Mouse (Mus musculus) left cerebral cortex, adult 8-10 months (tissue): Measurements from ENCODE around the gene Mapk1. TPM values are rescaled to one million over a fixed set of nuclear protein-coding genes. Genes with fewer than 3 reads are reported as not detected.
"Not testable (repeated sequence)": the region's sequence is repeated elsewhere in the genome, so short reads cannot be mapped to it uniquely, and the experiment has no call there.

Experiments used
- DNase-seq, 2 experiments: peaks; one replicate each; pipeline ENCODE4 v3.0.0; 2022; ENCODE audit warnings: low spot score in 2 of 2
- total RNA-seq, 4 experiments: library from RNA; stranded (reverse); gene quantifications; 2 replicates each; pipeline ENCODE4 v1.2.4; 2022

Gene Mapk1
- 100 to 1,000 TPM; 414 to 472 (median 438) TPM for total RNA-seq

GRCm38 (mm10) chr16:16983131-16983533, at the start of gene Mapk1:
Gene Mapk1 (plus strand): TSS chr16:16983382.
- DNase-seq, result peak; percentile 95 to 96

DNA sequence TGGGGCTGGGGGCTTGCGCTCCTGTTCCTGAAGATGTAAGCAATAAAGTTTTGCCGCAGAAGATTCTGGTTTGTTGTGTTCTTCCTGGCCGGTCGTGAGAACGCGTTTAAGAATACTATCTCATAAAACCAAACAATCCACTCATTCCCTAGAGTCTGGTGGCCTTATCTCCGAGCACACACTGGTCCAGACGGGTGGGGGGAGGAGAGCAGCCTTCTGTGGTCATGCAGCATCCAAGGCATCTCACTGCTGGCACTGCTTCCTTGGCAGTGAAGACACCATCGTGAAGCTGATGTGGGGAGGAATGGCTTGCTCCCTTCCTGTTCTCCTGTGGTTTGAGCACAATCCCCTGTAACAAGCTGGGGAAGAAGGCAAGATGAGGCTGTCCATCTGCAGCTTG, 43.6 kb upstream of the Mapk1 start:
- no peak for DNase-seq

DNA sequence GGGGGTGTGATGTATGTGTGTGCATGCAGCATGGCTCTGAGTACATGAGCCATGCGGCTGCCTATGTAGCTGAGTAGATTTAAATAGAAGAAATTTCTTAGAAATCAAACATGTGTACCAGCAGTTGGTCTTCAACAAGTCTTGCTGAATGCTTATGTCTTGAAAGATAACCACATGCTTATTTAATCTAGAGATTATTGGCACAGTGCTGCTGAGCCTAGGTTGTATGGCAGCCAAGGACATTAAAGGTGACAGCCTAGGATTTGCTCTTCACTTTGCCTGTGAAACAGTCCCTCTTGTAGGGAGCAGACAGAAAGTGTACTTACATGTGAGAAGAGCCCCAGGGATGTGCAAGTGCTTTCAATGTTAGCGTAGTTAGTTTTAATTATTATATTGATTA, 42.1 kb upstream of the Mapk1 start:
- no peak for DNase-seq

DNA sequence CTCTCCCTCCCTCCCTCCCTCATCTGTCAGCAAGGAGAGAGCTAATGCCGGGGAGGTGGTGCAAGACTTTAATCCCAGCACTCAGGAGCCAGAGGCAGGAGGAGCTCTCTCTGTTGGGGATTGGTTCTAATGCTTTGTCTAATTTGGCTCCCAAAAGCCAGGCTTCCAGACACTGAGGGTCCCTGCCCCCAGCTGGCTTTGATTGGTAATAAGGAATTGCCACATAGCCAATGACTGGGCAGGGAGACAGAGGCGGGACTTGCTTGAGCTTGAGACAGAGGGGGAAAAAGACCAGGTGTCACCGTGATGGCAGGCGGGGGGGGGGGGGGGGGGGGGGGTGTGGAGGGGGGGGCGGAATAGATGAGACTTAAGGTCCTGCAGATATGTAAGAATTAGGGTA, 24.6 kb upstream of the Mapk1 start:
- DNase-seq, result no peak

GRCm38 (mm10) chr16:16959907-16960306, 23.3 kb upstream of the Mapk1 start:
- no peak for DNase-seq

DNA sequence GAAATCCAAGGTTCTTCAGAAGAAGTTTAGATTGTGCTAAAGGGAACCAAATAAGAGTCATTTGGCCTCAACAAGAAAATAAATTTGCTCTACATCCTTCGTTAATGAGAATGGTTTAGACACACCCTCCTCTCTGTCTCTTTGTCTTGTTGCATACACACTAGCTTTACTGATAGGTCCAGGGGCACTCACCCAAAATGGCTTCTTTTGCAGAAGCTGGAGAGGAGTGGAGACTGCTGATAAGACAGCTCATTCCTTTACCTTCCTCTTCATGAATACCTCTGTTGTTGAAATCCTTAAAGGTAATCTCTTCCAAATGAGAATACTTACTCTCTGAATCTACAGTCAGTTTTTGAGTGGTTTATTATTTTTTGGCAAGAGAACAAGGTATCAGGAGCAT, 18.0 kb upstream of the Mapk1 start:
- no peak for DNase-seq

GRCm38 (mm10) chr16:16966290-16966689, 16.9 kb upstream of the Mapk1 start:
- DNase-seq, result no peak

- no peak for DNase-seq
These were observed 5.1 kb upstream of the Mapk1 start for GRCm38 (mm10) chr16:16978061-16978460.

GRCm38 (mm10) chr16:16978765-16979164, 4.4 kb upstream of the Mapk1 start:
- no peak for DNase-seq

DNA sequence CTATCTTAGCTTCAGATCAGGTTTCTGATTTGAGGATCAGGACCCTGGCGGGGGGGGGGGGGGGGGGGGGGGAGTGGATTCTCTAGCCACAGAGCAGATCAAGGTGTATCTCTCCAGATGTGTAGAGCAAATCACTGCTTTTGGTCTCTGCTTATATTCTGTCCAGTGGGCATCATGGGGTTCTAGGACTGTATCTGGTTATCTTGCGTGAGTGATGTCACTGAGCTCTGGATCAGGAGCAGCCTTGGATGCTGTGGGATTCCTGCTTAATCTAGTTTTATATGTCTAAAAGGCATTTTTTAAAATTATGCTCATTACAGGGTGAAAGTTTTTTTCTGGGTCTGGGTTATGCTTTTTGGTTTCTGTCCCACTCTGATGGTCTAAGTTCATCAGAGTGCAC, 546 bp upstream of the Mapk1 start:
- DNase-seq, result no peak

DNA sequence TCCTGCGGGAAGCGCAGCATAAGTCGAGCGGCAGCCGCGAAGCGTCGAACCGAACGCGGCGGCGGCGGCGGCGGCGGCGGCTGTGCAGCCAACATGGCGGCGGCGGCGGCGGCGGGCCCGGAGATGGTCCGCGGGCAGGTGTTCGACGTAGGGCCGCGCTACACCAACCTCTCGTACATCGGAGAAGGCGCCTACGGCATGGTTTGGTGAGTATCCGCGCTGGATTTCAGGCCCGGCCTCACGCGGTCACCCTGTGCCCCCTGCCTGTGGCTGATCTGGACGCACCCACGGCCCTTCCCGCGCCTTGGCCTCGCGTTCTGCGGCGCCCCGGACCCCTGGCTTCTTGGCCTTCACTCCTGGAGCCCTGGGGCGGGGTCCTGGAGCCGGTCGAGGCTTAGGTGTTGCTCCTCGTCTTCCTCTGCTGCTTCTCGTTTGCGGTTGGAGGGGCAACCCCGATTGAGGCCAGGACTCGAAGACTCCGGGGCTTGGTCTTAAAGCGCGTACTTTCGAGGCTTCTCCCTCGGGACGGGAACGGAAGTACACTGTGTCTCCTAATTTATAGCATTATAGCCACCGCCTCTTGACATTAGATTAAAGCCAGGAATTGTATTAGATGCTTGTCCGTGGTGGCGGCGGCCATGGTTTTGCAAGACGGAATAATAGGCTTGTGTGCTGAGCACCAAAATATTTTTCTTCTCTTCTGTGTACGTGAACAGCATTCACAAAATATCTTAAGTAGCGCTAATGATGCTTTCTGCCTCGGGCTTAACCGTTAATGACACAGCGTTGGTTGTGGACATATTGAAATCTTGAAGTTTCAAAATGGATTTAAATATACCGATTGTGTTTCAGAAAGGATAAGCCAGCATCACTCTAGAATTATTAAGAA, 596 bp downstream of the Mapk1 start:
- peak; percentile 33 to 49 for DNase-seq

DNA sequence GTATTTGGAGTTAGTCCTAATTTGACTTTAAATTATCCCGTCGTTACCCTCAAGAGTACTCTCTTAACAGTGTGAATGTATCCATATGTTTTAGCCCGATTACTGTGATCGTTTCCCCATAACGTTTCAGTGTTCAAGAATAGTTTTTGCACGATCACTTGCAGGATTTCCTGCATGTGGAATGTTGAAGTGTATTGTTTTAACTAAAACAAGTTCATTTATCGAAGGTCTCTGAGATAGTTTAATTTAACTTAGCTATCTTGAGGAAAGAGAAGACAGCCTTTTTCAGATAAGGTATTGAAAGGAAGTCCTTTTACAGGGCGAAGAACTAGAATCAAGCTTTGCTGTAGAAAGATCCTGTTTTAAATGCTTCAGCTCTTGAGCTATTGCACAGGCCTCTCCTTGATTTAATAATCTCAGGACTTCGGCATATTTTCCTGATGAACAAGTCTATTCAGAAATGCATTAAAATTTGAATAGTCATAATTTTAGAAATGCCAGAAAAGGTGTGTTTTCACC, 1.3 kb downstream of the Mapk1 start:
- no peak for DNase-seq

DNA sequence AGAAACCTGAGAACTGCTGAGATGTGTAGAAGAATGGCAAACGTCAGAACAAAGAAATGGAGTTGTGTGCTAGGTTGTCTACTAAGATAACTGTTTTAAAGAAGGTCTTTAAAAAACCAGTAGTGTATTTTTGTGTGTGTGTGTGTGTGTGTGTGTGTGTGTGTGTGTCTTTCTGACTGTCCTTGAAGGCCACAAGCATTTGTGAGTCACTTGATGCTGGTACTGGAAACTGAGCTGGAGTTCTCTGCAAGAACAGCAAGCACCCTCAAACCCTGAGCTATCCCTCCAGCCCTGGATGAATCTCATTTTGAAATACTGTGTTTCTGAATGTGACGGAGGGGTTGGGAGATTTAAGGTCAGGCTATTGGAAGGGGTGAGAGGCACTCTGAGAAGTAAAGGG, 4.1 kb downstream of the Mapk1 start:
- no peak for DNase-seq

DNA sequence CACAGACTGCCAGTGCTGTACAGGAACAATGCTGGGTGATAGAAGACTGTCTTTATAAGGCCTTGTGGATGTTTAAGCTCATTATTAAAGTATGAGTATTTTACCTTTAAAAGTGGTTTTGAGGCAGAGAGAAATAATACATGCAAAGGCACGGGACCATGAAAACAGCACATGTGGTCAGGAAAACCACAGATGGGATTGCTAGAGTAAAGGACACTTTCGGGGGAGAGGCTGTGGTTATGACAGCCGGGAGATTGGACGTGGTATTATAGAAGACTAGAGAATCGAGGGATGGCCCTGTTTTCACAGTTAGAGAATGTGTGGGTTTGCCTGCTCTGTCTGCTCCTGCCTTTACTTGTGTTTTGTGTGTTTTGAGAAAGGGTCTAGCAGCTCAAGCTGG, 5.7 kb downstream of the Mapk1 start:
- DNase-seq, result no peak

DNA sequence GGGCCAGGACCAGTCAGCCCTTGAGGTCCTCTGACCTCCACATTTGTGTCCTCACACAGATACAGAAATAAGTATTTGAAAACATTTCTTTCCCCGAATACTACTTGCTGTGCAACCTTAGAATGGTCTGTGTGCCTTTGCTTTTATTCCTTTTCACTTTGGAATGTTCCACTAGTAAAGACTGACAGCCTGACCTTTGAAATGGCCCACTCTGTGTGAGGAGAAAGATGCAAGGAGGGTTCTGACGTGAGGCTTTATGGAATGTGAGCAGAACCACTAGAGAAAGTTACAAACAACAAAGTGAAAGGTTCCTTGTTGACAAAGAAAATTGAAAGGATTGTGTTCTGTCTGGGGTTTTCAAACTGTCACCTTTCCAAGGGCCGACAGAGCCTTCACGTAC, 6.8 kb downstream of the Mapk1 start:
- no peak for DNase-seq

DNA sequence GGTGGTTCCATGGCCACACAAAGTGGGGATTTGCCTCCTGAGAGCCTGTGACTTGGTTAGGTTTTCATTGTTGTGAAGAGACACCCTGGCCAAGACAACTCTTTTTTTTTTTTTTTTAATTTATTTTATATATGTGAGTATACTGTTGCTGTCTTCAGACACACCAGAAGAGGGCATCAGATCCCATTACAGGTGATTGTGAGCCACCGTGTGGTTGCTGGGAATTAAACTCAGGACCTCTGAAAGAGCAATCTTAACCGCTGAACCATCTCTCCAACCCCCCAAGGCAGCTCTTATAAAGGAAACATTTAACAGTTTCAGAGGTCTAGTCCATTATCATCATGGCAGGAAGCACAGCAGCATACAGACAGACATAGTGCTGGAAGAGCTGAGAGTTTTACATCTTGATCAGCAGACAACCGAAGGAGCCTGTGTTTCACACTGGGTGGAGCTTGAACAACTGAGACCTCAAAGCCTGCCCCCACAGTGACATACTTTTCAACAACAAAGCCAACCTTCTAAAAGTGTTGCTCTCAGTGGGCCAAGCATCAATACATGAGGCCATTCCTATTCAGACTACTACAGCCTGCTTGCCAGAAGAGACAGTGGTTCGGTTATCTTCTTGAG, 11.4 kb downstream of the Mapk1 start:
- DNase-seq, result no peak

- DNase-seq, result not testable (repeated sequence)
These were observed 13.0 kb downstream of the Mapk1 start for GRCm38 (mm10) chr16:16996121-16996729.

GRCm38 (mm10) chr16:17001109-17001508, 17.9 kb downstream of the Mapk1 start:
- no peak for DNase-seq

DNA sequence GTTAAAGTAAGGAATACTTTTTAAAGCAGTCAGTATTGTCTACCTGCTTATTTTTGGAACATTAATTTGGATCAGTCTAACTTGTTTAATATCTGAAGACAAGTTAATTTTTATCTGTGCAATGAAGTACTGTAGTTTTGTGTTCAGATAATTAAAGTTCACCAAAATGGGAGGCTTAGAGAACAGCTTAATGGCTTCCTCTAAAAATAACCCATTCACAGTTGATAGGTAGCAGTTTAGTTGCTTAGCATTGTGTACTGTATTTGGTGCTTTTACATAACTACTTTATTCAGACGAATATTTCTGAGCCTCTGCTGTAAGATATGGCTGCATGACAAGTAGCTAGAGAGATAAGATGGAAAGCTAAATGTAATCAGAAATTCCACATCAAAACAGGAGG, 23.9 kb downstream of the Mapk1 start:
- no peak for DNase-seq

DNA sequence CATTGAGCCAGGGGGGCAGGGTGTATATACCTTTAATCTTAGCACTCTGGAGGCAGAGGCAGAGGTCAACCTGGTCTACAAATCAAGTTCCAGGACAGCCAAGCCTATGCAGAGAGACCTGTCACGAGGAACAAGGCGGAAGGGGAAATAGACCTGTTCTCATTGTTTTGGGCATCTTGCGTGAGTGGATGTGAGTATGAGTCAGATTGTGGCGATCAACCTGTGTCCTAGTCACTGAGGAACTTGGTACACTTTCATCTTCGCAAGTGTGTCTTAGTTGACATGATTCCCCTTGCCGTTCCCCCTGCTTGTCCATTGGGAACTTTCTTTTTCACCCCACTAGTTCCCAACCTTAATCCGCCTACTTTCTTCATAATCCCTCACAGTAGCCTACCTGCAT, 26.9 kb downstream of the Mapk1 start:
- DNase-seq, result no peak

DNA sequence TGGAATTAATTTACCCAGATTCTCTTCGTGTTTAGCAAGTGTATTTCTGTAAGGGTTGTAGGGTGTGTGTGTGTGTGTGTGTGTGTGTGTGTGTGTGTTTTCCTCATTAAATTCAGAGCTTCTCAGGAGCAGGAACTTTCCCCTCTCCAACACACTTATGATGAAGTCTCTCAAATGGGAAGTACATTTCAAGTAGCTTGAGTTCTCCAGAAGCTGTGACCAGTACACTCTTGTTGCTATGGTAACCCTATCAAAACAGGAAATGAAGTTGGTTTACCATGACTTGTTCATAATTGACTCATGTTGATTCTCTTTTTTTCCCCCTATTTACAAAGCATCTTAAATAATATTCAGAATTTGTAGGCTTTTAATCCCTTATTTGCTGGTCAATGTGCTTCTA, 29.4 kb downstream of the Mapk1 start:
- DNase-seq, result no peak

GRCm38 (mm10) chr16:17015111-17015852, 32.1 kb downstream of the Mapk1 start:
- peak in 1 of 2 experiments; percentile 36 for DNase-seq
